Mouse (Mus musculus): Measurements from ENCODE around the gene Pcx.

The Pcx gene

DNA sequence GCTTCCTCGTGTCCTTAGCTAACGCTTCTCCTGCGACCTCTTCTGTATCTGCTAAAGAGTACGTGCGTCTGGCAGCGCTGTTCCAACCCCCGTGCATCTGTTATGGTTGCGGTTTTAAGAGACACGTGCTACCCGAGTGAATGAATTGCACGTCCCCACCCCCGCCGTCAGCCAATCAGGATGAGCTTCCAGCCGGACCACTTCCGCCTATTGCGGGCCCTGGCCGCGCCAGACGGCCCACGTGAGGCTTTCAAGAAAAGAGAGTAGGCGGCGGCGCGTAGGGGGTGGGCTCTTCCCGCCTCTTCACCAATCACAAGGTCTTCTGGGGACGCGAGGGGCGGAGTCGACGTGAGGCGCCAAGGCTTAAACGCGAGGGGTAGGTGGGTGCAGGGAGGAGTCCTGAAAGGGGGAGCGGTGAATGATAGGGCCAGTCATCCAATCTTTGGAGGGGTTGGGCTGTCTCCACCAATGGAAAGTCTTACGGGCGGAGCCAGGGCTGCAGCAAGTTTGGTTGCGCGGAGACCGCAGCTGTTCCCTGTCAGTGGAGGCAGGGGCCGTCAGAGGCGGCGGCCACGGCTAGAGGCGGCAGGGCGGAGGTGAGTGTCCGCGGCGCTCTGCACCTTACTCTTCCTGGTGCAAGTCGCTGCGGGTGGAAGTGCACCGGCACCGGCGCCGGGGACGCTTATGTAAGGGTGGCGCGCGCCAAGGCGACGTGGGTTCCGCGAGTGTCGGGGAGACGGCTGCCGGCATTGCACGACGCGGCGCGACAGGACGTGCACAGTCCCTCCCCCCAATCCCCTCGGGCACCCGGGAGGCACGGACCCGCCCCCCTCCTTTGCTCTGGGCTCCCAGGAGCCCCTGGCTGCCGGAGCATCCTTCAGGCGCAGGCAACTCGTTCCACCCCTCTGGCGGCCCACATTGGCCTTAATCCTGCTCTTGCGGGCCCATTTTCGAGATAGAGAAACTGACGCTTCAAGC is at the start of gene Pcx:
TSS of gene Pcx (plus strand) at position 487 of the 978 bp plus-strand sequence.
- peak; percentile 99 for DNase-seq

GRCm38 (mm10) chr19:4461981-4462380 is 48.3 kb upstream of the Pcx start:
- DNase-seq = no peak

GRCm38 (mm10) chr19:4464666-4465065 is 45.6 kb upstream of the Pcx start:
- peak; percentile 29 for DNase-seq

- no peak for DNase-seq
Measured at GRCm38 (mm10) chr19:4468363-4468762, 41.9 kb upstream of the Pcx start.

GRCm38 (mm10) chr19:4473549-4473948 is 36.7 kb upstream of the Pcx start:
- DNase-seq = no peak

- no peak for DNase-seq
Measured at GRCm38 (mm10) chr19:4474739-4475138, 35.5 kb upstream of the Pcx start.

DNA sequence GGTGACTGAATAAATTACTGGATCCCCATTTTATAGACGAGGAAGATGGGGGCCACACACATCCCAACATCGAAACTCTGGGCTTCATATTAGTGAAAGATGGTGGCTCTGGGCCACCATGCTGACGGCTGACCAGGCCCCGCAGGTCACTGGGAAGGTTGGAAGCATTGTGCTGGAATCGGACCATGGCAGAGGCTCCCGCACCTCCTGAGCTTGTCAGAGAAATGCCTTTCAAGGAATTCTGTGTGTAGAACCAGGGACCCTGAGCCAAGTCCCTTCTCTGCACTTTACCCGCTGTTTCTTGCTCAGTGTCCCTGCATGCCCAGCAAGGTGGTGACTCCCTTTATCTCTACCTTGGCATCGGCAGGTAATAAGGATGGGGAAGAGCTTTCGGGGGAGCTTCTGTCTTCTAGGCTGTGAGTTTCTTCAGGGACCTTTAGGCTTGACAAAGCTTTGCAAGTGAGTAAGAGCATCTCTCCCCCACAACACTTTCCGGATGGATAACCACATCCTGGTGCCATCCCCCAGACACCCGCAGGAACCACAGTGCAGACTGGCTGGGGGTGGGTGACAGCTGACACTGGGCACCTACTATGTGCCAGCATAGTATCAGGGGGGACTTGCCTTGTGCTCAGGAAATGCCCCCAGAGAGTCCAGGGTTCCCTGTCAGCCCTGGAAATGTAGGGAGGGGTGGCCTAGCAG is 34.9 kb upstream of the Pcx start:
- DNase-seq = no peak

DNA sequence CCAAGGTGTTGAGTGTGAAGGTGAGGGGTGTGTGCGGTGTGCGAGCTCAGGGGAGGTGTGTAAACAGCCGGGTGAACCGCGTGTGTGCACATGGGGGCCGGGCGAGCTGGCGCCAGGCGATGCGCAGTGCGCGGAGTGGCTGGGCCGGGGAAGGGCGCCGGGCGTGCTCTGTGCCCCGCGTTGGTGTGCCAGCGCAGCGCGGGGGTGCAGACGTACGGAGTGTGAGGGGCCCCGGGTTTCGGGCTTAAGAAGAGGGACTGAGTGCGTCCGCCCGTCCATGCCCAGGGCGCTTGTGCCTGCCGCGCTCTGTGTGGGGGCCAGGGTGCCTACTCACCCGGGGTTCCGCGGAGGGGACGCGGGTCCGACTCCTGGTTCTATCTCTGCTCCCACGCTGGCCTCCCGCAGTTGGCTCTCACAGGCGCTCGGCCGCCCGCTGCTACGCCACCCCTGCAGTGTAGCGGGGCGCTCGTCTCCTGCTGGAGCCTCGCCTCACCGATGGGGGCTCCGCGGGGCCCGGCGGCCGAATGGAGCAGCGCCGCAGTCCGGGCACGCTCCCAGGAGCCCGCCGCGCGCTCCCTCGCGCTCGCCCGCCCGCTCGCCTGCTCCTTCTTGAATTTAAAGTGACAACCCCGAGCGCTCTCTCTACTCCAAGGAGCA is 33.5 kb upstream of the Pcx start:
- peak; percentile 60 for DNase-seq

DNA sequence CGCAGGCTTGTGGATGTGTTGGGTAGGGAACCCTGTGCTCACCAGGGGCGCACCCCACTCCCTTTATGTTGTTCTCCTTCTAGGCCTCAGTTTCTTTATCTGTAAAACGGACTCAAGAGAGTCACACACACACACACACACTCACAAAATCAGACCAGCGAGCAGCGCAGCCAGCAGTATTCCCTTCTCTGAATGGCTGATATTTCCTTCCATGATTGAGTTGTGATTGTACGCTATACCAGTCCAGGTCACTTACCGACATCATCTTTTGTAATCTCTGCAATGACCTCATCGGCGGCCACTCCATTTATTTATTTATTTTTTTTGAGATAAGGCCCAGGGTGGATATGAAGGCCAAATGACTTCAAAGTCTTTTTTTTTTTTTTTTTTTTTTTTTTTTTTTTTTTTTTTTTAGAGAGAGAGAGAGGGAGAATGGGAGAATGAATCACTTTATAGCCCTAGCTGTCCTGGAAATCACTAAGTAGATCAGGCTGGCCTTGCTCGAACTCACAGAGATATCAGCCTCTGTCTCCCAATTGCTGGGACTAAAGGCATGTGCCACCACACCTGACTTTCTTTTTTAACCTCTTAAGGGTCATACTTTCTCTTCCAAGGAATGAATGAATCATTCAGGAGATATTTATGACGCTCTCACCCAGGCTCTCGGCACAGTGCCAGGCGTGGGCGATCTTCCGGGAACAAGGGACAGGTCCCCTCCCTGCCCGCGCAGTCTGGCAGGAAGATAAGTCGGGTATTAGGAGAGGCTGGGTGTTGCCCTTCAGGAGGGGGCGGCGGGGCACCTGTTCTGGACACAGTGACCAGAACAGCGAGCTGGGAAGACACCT is 32.7 kb upstream of the Pcx start, which contains the start of gene Syt12:
TSS of gene Syt12 (minus strand) at position 103 of the 845 bp plus-strand sequence.
- peak; percentile 27 for DNase-seq

DNA sequence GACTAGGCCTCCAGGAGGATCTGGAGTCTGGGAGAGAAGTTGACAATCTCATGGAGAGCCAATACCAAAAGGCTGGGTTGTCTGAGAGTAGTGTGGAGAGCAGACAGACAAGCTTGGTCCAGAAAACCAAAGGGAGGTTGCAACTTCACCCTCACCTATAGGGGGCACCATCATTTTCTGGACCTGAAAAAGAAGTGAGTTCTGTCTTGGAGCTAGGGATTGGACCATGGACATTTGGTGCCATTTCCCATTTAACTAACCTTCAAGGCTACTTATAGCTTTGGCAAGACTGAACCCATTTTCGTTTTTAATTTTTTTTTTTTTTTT is 32.1 kb upstream of the Pcx start:
- no peak for DNase-seq

GRCm38 (mm10) chr19:4480041-4480440 is 30.2 kb upstream of the Pcx start:
- no peak for DNase-seq

DNA sequence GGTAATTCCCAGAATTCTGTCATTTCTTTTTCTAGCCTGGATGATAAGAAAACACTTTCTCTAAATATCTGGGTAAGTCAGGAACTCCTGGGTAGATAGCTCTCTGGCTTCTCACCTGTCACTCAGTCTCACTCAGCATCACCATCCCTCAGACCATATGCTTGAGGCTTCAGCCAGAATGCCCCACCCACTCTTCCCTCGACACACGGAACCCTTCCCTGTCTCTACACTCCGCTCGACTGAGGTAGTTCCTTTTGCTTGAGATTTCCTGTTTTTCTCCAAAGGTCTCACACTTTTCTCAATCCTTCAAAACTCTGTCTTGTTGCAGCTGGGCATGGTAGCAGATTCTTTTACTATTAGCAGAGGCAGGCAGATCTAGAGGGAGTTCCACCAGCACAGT is 28.9 kb upstream of the Pcx start:
- DNase-seq = no peak

DNA sequence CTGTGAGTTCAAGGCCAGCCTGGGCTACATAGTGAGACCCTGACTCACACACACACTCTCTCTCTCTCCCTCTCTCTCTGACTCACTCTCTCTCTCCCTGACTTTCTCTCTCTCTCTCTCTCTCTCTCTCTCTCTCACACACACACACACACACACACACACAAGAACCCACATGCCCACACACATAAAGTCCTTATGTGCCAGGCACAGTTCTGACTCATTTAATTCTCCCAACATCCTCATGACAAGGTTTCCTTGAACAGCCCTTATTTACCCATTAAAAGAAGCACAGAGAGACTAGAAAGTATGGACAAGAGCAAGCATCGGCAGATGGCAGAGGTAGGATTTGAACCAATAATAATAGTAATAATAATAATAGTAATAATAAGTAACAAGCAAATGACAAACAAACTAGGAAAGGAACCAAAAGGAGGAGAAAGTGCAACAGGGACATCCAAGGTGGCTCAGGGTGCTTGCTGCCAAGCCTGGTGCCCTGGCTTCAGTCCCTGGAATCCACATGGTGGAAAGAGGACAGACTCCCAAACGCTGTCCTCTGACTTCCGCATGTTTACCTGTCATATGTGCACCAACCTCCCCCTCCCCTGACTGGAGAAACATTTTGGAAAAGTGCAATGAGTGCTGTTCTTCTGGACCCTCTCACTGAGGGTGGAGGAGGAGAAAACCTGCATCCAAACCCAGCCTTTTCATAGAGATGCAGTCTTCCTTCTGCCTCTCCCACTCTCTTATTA is 28.0 kb upstream of the Pcx start:
- no peak for DNase-seq

DNA sequence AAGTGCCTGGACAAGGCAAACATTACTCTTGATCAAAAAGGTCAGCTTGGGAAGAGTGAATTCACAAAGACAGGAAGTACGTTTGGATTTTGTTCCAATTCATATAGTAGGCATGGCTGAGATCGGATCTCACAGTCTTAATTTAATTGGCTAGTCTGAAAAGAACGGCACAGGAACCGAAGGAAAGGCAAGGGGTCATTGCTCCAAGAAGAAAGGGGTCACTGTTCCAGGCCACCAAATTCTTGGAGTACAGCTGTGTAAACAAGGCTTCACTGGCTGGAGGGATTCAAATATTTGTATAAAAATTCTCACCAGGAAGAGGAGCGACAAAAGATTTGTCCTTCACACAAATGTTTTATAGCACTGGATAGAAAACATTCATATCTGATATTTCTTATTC is 25.3 kb upstream of the Pcx start:
- DNase-seq = peak; percentile 51

DNA sequence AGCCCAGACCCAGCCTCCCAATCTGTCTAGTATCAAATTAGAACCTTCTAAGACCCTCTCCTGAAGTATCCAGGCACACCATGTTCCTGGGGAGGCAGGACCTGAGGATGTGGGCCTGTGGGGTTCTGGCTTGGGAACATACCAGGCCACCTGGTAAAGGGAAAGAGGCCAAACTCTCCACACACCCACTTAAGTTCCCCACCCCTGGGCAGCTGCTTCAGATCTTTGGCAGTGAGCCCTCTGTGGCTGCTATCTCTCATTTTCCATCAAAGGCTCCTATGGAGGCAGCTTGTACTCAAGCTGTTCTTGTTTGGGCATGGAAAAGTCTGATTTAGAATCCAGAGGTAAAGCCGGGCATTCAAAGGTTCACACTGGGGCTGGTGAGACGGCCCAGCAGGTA is 22.4 kb upstream of the Pcx start:
- DNase-seq = no peak

DNA sequence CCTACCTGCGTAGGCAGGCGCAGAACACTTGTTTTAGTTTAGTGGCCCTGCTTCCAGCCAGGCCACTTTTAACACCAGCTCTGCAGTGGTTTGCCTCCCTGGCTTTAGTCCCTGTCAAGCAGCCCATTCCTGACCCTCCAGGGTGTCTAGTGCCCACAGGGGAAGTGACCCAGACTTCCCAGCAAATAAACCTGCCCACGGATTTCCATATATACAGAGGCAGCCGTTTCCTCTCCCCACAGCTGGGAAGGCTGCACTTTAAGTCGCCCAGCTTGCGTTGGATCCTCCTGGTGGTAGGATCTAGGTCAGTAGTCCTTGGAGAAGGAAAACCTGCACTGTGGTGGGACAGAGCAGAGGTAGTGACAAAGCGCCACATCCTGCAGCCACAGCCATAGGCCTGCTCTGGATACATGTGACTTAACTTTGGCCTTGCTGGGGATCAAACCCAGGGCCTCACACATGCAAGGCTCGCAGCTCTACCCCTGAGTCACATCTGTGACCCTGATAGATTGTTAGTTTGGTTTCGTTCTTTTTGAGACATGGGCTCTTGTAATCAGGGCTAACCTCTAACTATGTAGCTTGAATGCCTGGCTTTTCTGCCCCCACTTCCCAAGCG is 19.1 kb upstream of the Pcx start:
- DNase-seq = no peak

DNA sequence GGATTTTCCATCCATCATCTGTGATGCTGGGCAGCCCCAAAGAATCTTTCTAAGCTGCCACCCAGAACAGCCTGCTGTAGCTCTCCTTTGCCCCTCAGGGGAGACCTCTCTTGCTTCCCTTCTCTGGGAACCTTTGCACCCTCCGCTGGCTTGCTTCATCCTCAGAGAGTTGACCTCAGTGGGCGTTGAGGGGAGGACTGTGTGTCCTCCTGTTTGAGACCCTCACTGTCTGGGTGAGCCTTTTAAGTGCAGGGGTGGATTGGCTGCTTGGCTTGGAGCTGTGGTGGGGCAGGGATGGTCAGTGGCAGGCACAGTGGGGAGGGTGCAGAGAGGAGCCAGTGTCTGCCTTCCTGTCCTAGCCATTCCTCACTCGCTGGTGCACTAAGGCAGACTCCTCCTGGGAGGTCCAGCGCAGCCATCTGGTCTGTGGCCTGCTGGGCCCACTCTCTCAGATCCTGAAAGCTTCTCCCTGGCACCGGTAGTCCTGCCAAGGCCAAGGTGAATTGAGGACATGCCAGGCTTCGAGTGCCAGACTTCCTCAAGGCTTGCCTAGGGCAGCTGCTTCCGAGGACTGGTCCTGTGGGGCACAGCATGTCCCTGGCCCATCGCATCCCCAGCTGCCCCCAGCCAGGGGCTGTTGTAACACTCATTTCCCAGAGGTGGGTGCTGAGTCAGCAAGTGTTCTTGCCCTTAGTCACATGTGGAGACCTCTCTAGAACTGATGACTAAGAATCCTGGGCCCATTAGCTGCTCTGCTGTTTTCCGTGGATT is 17.6 kb upstream of the Pcx start:
- peak; percentile 83 for DNase-seq

GRCm38 (mm10) chr19:4494707-4495106 is 15.6 kb upstream of the Pcx start:
- no peak for DNase-seq

GRCm38 (mm10) chr19:4495814-4496213 is 14.5 kb upstream of the Pcx start:
- no peak for DNase-seq

GRCm38 (mm10) chr19:4496535-4497262 is 13.6 kb upstream of the Pcx start:
- peak; percentile 57 for DNase-seq

All from kidney, postnatal 14 days (tissue).